Mouse (Mus musculus) cortical plate, adult 2 months (tissue): ENCODE data around the gene Gm2a.

Source experiments
- CTCF ChIP-seq: fragments of 200-500 bp; IDR thresholded peaks from 2 replicates; pipeline ENCODE4 v1.5.1; 2011; ENCODE audit warnings: mild to moderate bottlenecking, control low read depth, low read length; ENCODE audit not compliant: insufficient read depth; ENCODE audit errors: extremely low read depth
- POLR2A ChIP-seq: fragments of 200-500 bp; IDR thresholded peaks from 2 replicates; pipeline ENCODE4 v1.6.1; 2011; ENCODE audit warnings: mild to moderate bottlenecking, low read length, control low read depth; ENCODE audit not compliant: insufficient read depth; ENCODE audit errors: extremely low read depth

- TF ChIP-seq POLR2A = no peak
- TF ChIP-seq CTCF = no peak
Observed at GRCm38 (mm10) chr11:55066921-55067320, 31.0 kb upstream of the Gm2a start.
